Mouse (Mus musculus) adrenal gland, adult 2 months (tissue): ENCODE results near the gene Rbms1. TPM values are rescaled to one million over a fixed set of nuclear protein-coding genes. Genes with fewer than 3 reads are reported as not detected.

ENCODE experiments used
- DNase-seq: peaks from one replicate; pipeline ENCODE4 v3.0.0; 2021
- long read RNA-seq: library from polyadenylated mRNA; stranded (forward); transcript quantifications from one replicate; pipeline ENCODE4 v2.0.0, GENCODE M21; 2021
- polyA plus RNA-seq: library from polyadenylated mRNA; depleted of rRNA; stranded (reverse); fragments of >200 nt; gene quantifications from 2 replicates; pipeline ENCODE4 v1.2.3, GENCODE M21; 2012; rRNA removed
- total RNA-seq, 2 experiments: library from RNA; stranded (reverse); gene quantifications; 2 replicates each; pipeline ENCODE4 v1.2.3; 2021

The Rbms1 gene
- total RNA-seq (10 to 100 TPM; 58.6 to 60.1 TPM), polyA plus RNA-seq (118 and 119 TPM in 2 replicates)
- long read RNA-seq, full-length matches to known transcripts, result 13 of 38 reads
- long read RNA-seq, partial matches to known transcripts, result 0 of 38 reads
- long read RNA-seq, other reads (novel, unspliced or antisense), result 25 of 38 reads

DNA sequence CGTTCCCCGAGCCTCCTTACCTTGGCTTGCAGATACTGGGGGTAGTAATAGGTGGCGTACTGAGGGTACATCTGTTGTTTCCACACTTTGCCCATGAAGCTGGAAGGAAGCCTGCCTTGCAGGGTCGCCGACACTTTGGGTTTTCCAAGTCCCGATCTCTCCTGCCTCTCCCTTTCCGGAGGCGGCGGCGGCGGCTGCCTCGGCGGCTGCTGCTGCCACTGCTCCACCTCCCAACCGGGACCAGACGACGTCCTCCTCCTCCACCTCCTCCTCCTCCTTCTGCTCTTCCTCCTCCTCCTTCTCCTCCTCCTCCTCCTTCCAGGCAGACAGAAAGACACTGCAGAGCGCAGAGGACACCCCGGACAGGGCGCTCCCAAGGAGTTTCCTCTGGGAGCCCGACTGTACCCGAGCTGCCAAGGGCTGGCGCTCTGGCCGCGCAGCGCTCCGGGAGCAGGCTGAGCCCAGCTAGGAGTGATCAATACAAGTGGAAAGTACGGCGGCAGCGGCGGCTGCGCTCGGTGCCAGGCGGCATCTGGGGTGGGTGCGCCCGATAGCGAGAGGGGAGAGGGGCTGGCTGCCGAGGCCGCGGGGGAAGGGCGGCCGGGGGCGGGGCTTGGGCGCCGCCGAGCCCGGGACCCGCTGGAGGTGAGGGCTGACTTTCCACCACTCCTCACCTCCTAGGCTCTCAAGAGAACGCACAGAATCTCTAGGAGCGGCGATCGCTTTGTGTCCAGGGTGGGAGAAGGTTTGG, at the start of gene Rbms1:
Gene Rbms1 (minus strand): TSS at position 522 of the 751 bp plus-strand sequence.
- DNase-seq, result peak; percentile 86

GRCm38 (mm10) chr2:61012249-61012828, 49.3 kb upstream of the Rbms1 start:
- DNase-seq, result no peak

DNA sequence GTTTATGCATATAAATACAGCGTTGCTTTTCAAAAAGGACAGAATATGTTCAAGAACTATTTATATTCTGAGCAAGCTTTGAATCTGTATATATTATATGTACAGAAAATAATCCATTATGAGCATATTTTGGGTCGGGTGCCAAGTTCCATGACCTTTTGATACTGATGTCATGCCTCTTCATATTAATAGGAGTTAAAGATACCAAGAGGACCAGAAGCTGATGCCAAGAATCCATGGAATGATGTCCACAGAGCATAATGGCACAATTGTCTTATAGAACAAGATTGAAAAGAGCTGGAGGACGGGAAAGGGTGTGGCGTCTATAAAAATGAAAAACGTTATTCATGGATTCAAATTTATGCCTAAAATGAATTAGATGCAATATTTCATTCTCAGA, 23.3 kb upstream of the Rbms1 start:
- no peak for DNase-seq

- peak; percentile 16 for DNase-seq
Observed at GRCm38 (mm10) chr2:60978538-60979313, 15.7 kb upstream of the Rbms1 start.

DNA sequence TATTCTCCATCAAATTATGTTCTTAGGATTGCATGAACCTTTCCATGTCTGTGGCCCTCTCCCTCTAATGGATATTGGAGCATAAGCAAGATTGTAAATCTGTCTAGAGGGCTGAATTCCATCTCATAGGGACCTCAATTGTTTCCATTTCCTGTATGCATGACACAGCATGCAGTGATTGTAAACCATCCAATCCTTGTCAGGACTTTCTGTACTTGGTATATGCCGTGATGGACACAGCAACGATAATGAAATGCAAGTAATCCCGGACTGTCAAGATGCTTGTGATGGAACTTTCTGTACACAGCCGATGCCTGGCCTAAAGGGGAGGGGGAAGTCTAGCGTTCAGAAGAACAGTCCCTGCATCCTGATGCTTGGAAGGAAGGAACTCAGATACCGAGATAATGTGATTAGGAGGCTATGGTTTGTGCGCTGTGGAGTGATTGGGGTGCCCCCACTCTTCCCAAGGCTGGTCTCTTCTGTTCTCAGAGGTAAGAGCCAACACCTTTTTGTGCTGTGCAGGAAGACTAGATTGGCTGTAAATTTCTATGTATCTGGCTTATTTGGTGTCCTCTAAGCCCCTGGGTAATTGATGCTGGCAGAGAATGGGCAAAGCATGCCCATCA, 9.3 kb upstream of the Rbms1 start:
- no peak for DNase-seq

DNA sequence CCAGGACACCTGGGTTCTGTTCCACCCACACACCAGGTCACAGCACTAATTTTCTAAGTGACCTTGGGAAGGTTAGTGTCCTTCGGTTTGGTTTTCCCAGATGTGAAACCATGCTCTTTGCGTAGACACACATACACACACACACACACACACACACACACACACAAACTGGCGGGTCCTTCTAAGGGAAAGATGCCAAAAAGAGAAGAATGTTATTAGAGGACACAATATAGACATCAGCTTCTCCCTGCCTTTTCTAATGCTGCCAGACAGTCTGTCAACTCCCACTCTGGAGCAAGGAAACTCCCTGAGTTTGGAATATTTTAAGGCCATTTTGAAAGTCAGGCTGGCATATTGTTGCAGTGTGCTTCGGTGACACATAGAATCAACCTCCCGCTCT, 624 bp upstream of the Rbms1 start:
- no peak for DNase-seq

GRCm38 (mm10) chr2:60962001-60962670, 856 bp downstream of the Rbms1 start:
- peak; percentile 83 for DNase-seq

GRCm38 (mm10) chr2:60961281-60961680, 1.7 kb downstream of the Rbms1 start:
- DNase-seq, result no peak

GRCm38 (mm10) chr2:60948241-60948640, 14.8 kb downstream of the Rbms1 start:
- no peak for DNase-seq

DNA sequence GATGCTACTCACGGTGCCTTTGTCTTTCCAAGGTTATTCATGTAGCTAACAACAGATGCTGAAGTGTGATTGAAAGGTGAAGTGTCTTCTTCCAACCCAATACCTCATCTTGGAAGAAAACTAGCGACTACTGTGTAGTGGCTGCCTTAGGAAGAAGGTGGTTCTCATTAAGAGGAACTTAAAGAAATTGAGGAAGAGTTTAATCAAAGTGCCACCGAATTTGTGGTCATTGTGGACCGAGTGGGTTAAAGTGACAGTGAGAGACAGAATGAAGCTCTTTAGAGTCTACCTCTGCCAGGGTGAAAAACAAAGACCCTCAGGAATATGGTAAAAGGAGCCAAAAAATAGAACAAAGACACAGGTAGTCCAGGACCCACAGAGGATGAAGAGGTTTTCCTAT, 15.2 kb downstream of the Rbms1 start:
- no peak for DNase-seq

- DNase-seq, result peak; percentile 58
Observed at GRCm38 (mm10) chr2:60940454-60940961, 22.5 kb downstream of the Rbms1 start.

DNA sequence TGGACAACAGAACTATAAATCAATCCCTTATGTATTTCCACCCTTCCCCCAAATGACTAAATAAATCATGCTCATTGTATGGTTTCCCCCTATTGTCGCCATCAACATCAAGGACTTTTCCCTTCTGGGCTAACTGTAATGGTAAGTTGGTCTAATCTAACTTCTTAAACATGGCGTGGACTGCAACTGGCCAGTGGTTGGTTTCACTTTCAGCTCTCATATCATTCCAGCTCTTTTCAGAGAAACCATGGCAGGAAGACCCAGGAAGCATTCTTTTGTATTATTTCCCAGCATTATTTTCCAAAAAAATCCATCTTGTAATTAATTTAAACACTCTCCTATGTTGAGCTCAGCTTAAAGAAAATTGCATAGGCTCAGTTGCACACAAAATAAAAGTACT, 23.0 kb downstream of the Rbms1 start:
- DNase-seq, result no peak

DNA sequence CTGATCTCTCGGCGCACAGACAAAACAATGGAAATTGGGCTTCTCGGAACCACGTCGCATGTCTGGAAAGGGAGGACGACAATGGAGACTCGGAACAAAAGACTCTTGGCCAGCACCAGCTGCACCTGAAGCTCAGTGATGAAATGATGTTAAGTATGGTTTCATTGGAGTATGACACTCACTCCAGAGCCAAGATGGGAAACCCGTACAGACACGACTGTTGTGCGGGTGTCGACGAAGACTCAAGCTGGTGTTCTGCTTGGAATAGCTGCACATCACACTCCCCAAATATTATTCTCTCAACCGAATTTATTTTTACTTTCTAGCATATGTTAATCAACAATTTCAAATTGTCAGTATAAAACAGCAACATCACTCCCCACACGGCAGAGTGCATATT, 26.1 kb downstream of the Rbms1 start:
- no peak for DNase-seq

DNA sequence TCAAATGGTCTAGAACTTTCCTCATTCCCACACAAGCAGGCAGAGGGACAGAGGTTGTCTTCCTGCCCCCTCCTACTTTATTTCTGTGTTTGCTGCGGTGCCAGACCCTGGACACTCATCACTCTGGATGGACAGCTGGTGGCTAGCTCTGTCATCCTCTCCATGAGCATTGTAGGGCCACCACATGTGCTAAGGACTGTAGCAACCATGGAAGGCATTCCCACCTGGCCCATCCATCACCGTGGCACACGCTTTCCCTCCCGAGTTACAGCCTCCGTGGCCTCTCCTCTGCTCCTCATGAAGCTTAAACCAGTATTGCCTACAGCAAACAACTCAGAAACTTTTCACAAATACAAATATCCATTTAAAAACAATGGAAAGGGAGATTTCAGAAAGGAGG, 34.0 kb downstream of the Rbms1 start:
- no peak for DNase-seq

- no peak for DNase-seq
Observed at GRCm38 (mm10) chr2:60927906-60928775, 34.9 kb downstream of the Rbms1 start.

DNA sequence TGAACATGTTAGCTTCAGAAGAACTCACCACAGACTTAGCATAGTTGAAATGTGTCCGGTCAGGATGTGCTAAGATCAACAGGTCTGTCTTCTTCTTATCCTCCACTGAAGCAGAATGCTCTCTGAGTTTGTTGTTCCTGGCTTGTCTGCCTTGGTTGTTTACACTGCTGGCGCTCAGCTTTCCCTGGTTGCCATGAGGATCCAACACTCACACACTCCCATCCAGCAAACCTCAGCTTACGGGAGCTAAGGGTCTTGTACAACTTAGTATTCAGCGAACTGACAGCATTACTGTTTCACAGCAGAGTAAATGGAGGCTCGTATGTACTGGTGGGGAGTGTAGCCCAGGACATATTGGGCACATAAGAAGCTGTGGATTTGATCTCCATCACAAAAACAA, 37.9 kb downstream of the Rbms1 start:
- no peak for DNase-seq

- DNase-seq, result no peak
Observed at GRCm38 (mm10) chr2:60923756-60924544, 39.0 kb downstream of the Rbms1 start.

GRCm38 (mm10) chr2:60923111-60923510, 39.9 kb downstream of the Rbms1 start:
- DNase-seq, result no peak

GRCm38 (mm10) chr2:60922351-60922750, 40.6 kb downstream of the Rbms1 start:
- no peak for DNase-seq

DNA sequence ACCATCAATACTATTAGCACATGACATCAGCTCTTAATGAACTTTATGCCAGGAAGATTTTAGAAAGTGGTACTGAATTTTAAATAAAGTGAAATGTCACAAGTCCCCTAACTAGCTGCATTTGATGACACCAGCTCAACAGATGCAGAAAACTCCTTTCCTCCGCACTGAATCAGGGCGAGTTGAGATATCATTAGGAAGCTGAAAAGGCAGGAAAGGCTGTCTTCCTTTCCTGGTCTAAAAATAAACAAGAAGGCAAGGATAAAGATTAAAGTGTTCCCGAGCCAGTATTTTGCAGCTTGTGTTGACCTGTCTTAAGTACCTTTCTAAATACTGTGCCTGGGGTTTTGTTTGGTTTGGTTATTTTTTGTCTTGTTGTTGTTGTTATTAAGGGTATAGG, 42.9 kb downstream of the Rbms1 start:
- no peak for DNase-seq
